Mouse (Mus musculus): ENCODE data around the gene Gm45623.

DNA sequence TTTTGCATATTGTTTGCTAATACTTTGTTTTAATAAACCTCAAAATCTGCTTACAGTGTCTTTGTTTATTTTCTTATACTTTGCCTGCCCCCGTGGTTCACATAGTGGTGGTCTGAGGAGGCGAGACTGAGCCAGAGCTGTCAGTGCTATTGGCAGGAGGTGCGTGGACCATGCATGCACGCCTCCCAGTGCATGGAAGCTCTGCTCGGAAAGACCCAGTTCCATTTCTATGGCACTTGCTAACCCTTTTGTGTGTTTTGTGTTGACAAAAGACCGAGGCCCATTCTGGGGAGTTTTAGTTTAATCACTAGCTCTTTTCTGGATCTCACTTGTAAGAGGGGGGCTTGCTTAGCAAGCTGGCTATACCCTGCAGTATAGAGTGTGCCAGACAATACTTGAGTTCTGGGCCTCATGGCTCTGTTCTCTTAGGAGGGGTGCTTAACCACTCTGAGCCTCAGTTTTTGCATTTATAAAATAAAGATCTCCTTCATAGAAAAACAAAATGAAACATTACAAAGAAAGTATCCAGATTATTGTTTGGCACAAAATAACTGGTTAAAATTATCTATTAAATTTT lies 11.2 kb downstream of the Gm45623 start:
- TF ChIP-seq CTCF (IDR thresholded peaks at IDR 0.05; ENCODE audit: low read depth) (no peak), EP300 (IDR thresholded peaks at IDR 0.05; ENCODE audit: low read depth) (no peak)

Data from liver, postnatal 0 days (tissue).